Mouse (Mus musculus): ENCODE measurements around the gene Trim69.

Gene Trim69

GRCm38 (mm10) chr2:122160680-122161079, at the start of gene Trim69:
TSS of gene Trim69 (plus strand) at chr2:122160700.
- DNase-seq = peak; percentile 93

GRCm38 (mm10) chr2:122116888-122117287, 43.6 kb upstream of the Trim69 start:
- no peak for DNase-seq

DNA sequence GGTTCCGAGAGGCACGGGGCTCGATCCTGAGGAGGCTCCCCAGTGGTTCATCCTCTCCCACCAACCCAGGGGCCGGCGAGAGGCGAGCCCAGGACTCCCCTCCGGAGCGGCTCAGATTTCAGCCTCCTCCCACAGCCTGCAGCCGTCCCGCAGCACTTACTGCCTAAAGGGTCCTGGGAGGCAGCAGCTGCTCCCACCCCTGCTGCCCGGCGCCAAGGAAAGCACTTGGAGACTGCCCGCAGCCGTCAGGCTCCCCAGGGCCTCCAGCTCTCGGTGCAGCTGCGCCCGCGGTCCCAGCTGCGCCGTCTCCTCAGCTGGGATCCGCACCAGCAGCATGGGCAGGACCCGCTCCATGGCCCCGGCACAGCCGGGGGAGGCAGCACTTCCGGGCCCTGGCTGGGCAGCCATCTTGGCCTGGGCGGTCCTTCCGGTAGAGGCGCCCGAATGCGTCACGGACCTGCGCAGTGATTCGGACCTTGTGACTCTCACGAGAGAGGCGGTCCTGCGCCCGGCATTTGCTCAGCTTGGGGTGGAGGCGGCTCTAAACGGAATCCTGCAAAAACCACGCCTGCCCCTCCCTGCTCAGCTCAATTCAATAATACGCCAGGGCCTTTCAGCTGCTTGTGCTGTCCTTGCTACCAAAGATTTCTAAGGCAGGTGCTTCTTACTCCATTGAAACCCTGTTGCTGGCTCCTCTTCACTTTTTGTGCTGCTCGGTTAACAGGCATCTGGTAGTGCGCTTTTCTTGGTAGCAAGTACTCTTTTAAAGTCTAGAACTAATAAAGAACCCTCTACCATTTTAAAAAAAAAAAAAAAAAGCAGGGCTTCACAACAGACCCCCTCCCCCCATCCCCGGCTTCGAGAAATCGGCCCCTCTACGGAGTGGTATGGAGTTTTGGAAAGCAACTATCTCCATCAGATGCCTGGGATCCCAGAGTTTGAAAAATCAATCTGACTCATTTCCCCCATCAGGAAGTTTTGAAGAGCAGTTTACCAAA, 42.2 kb upstream of the Trim69 start, which contains the start of gene Spg11:
Gene Spg11, minus strand, starts transcription at position 426 of the 998 bp plus-strand sequence.
- DNase-seq = peak; percentile 99

DNA sequence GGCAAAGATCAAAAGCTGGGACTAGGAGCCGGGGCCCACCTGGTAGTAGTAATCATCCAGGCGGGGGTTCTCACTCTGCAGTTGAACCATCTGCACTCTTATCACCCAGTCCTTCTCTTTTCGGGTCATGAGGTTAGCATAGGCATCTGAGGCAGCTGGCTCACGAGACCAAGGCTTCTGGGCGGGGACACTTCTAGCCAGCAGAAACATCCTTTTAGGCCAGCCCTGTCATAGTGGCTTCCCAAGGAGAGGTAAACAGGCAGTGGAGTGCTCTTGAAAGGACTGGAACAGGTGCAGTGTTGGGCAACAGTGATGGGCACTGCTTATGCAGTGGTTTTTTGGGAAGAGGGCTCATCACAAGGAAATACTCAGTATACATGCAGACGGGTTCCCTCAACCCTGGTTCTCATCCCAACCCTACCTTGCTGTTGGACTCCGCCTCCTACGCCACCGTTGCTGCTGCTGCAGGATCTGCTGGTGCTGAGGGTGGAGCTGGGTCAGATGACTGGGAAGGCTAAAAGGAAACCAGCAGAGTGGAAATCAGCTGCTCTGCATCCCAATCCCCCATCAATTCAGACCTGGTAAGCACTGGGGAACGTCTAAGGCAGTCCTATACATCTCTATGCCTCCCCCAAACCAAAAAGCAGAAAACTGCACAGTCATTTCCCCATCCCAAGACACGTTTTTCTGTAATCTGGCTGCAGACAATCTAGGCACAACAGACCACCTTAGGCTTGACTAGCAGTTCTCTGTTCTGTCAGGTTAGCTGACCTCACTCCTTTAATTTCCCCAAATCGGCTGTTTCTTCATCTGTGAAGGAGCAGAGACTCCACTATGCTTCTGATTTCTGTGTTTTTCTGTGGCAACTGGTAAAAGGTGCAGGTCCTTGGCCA, 34.6 kb upstream of the Trim69 start:
- no peak for DNase-seq

- no peak for DNase-seq
Observed at GRCm38 (mm10) chr2:122126765-122127347, 33.6 kb upstream of the Trim69 start.

GRCm38 (mm10) chr2:122127635-122128034, 32.9 kb upstream of the Trim69 start:
- no peak for DNase-seq

DNA sequence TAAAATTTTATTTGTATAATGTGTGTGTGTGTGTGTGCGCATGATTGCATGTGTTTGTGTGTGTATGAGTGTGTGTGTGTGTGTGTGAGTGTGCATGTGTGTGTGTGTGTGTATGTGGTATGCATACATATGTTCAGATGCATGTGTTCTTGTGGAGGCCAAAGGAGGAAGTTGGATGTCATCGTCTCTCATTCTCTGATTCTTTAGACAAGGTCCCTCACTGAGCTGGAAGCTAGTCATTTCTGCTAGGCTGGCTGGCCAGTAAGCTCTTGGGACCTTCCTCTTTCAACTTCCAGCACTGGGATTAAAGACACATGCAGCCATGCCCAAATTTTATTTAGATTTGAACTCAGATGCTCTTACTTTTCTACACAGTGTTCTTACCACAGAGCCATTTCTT, 28.4 kb upstream of the Trim69 start:
- DNase-seq = no peak

DNA sequence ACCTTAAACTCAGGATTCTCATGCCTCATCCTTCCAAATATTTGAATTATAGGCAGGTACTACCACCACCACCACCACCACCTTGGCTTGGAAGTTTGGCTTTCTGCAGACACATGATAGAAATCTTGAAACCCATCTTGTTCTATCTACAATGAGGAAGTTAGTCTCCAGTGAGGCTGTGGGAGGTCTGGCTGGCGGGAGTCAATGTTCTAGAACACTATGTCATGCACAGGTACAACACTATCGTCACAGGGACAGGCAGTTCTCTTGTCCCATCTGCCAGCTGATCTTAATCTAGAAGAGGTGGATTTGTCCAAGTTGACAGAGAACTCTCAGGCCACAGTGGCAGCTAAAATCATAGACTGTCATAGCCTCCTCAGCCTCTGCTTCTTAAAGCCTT, 27.9 kb upstream of the Trim69 start:
- DNase-seq = no peak

GRCm38 (mm10) chr2:122137839-122138465, 22.5 kb upstream of the Trim69 start:
- no peak for DNase-seq

GRCm38 (mm10) chr2:122140815-122141214, 19.7 kb upstream of the Trim69 start:
- DNase-seq = no peak

DNA sequence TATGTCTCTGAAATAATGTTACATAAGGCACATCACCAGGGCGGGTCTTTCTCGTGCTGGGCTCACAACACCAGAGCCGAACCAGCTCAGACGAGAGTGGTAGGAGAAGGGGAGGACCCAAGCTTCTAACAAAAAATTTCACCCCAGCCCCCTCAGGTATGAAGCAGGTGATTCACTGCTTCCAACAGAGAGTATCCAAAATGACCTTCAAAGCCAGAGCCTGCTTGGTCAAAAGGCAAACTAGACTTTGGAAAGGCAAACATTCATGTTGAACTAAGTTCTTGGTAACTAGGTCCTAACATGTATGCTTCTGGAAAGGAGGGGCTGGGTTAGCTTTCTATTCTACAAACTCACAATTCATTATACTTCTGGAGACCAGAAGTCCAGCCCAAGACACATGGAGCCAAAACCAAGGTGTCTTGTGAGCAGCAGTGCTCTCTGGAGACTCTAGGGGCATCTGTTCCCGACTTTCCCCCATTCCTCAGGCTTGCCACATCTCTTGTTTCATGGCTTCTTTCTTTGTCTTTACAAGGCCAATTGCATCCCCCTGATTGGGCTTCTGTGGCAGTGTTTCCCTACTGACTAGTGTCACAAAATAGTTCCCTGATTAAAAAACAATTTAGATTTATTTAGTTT, 19.1 kb upstream of the Trim69 start:
- DNase-seq = no peak

DNA sequence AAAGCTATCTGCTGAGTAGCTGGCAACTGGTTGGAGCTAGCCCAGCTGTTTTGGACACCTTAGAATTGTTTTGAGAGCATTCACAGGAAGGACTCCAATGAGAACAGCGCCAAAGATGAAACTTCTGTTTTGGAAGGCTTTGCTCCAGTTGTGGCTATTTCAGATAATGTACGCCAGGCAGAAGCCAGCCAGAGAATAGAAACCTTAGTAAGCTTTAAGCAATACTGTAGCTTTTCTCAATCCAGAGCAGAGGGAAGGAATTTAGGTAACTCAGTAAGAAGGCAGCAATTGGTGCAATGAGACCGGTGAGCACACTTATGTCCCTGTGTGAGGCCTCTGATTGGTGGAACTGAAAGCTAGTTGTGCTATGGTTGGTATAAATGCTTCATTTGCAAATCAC, 17.4 kb upstream of the Trim69 start:
- DNase-seq = no peak

DNA sequence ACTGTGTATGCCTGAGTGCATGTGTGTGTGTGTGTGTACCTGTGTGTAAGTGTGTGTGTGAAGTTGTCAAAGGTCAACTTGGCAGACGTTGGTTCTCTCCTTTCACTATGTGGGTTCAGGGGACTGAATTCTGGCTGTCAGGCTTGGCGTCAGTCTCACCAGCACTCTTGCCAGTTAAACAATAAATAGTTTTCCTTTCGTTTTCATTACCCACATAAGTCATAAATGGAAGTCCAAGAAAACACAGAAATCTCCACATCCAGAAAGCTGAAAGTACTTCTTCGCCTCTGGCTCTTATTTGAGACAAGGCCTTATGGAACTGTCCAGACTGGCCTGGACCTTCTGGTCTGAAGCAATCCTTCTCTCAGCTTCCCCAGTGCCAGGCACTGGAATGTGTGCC, 14.7 kb upstream of the Trim69 start:
- no peak for DNase-seq

DNA sequence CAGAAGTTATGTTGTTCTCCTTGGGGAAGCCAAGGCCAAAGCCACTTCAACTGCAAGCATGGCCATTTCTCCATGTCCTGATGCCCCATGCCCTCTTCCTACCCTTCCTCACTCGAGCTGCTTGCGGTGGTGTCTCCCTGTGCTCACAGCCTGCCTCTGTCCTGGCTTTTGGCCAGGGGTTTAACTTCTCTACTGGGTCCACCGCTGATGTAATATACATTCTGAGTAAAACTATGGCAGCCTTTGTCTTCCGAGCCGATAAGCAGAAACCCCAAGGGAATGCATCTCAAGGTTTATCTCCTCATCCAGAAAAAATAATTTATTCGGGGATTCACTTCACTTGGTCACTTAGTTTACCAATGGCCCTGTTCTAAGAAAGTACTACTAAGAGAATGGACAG, 13.8 kb upstream of the Trim69 start:
- peak; percentile 30 for DNase-seq

- peak; percentile 96 for DNase-seq
Observed at GRCm38 (mm10) chr2:122147508-122148241, 12.8 kb upstream of the Trim69 start, which contains the start of gene B2m. TSS of gene B2m (plus strand) at chr2:122147686.

DNA sequence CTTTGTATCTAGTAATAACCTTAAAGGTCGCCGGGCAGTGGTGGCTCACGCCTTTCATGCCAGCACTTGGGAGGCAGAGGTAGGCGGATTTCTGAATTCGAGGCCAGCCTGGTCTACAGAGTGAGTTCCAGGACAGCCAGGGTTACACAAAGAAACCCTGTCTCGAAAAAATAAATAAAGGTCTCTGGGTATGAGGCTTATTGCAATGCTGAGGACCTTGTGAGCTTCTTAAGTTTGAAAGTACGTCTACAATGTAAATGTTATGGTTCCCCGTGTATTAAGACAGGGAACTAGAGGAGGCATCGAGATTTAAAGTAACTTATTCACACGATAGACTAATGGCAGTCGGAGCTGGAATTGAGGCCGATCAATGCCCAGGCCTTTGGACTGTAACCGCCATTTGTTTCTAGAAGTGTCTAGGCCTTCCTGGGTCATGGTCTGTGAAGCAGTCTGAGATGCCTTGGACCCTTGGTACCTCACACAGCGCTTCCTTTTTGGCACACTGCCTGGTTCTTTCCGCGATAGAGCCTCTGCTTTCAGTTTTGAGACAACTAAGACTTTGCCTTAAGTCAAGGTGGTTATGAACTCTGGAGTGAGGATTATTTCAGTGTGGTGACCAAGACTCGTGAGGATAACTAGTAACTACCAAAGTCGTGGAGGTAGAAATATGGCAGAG, 12.1 kb upstream of the Trim69 start:
- peak; percentile 89 for DNase-seq

- DNase-seq = no peak
Observed at GRCm38 (mm10) chr2:122149316-122149715, 11.2 kb upstream of the Trim69 start.

DNA sequence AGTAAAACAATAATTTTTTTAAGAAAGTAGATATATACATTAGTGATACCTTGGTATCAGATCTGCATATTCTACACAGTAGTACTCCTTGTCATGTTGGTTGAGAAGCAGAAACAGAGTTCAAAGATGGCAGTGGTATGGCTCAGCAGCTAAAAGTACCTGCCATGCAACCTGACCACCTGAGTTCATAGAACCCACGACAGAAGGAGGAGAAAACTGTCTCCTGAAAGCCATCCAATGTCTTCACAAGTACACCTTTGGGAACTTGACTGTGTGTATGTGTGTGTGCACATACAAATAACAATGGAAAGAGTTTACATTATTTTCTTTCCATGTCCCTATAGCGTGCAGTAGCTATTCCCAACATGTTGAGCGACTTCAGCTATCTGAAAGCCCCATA, 10.8 kb upstream of the Trim69 start:
- no peak for DNase-seq

DNA sequence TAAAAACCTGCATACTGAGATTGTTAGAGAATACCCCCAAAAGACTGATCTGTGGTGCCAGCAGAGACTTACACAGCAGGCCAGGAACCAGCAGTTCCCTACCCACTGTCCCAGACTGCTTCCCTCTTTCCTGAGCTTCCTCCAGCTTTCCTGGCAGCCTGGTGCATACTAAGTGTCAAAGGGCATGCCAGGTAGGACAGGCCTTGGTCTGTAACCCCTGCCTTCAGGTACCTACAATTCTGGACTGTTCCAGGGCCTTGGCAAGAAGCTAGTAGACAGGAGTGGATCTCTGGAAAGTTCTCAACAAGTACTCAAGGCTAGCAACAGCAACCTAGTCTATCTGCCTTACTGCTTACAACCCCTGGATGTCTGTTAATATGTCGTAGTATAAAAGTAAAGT, 9.3 kb upstream of the Trim69 start:
- no peak for DNase-seq

GRCm38 (mm10) chr2:122152850-122153249, 7.7 kb upstream of the Trim69 start:
- DNase-seq = no peak
